Mouse (Mus musculus) 3134 (cell line): ENCODE data around the gene Teddm2.

Source experiments
- DNase-seq: peaks from one replicate; pipeline ENCODE4 v3.0.0-alpha.2; 2011; ENCODE audit warnings: low spot score; ENCODE audit not compliant: insufficient read length; ENCODE audit errors: extremely low read depth

Gene Teddm2

DNA sequence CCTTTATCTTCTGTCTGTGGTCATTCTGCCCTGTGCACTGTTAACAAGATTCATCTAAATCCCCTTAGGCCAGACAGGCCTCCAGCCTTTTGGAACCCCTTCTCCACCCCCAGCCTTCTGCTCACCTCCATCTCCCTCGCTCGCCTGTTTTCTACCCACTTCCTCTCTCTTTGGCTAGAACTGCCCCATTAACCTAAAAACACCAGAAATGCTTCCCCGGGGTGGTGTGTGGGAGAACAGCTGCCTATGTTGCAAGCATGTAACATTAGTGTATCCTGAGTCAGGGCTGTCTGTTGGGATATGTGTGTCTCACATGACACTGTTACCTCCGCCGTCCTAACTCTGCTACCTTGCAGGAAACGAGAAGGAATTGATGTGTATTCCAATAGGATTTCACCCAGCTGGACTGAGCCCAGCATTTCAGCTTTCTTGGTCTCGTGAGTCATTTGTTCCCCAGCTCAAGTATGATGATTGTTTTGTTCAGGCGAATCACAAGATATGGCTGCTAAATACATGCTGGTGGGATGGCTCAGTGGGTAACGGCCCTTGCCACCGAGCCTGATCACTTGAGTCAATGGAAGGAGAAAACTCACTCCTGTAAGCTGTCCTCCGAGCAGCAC lies 57.8 kb downstream of the Teddm2 start:
- DNase-seq: no peak

- peak; percentile 23 for DNase-seq
Observed at GRCm38 (mm10) chr1:153836036-153836435, 64.0 kb downstream of the Teddm2 start.

- no peak for DNase-seq
Observed at GRCm38 (mm10) chr1:153830746-153831145, 69.3 kb downstream of the Teddm2 start.

GRCm38 (mm10) chr1:153820216-153820615 lies 79.8 kb downstream of the Teddm2 start:
- no peak for DNase-seq

- DNase-seq: no peak
Observed at GRCm38 (mm10) chr1:153814278-153814677, 85.8 kb downstream of the Teddm2 start.

GRCm38 (mm10) chr1:153807390-153807993 lies 92.5 kb downstream of the Teddm2 start:
- no peak for DNase-seq

GRCm38 (mm10) chr1:153803530-153803929 lies 96.5 kb downstream of the Teddm2 start:
- no peak for DNase-seq

DNA sequence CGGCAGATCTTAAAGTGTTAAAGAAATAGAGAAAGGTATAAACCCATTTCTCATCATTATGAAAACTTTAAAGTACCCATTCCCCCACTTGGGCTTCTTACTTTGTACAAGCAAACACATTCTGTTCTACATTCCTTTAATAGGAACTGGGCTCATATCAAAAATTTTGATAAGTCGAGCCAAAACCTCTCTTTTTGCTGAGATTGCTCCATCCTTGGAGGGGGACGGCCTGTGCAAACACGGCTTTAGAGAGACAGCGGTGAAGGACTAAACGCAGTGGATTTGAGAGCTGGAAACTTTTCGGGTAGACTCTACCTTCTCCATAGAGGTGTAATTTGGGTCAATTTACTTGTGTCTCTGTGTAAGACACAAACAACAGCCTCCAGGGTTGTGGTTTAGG lies 97.3 kb downstream of the Teddm2 start:
- DNase-seq: no peak
